Comparison of ENCODE assay signal across 38 mouse cellular contexts in the genomic region with DNA sequence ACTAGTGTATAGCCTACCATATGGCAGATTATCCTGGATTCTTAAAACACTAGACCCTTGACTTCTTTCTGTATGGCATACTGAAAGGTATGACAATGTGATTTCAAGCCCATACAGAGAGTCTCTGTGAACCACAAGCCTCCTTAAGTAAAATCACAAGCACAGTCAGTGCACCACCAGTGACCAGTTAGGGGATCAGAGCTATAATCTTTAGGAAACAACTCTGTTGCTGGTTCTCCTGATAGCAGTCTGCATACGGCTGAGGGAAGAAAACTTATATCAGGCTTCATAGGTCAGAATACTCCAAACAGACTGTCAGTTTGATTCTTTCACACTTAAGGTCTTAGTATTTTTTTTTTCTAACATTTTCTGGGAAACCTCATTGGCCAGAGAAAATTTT. TPM values are rescaled to one million over a fixed set of nuclear protein-coding genes. Genes with fewer than 3 reads are reported as not detected.
"Had no signal": no experiment of that assay in that cellular context is flagged by ENCODE, and none has a peak within 500 bp of the region (broad histone marks: within the 10 kb centered on the region; RNA-seq: fewer than 3 reads in every experiment).

No protein-coding gene starts in this region.

- H3K9me3 ChIP-seq: embryonic facial prominence, embryonic 10.5 days; embryonic facial prominence, embryonic 12.5 days; embryonic facial prominence, embryonic 13.5 days; embryonic facial prominence, embryonic 15.5 days; forebrain, embryonic 10.5 days; forebrain, embryonic 12.5 days; forebrain, embryonic 13.5 days; forebrain, embryonic 15.5 days had no signal

- H3K9ac ChIP-seq: embryonic facial prominence, embryonic 12.5 days; embryonic facial prominence, embryonic 13.5 days; embryonic facial prominence, embryonic 15.5 days; forebrain, embryonic 12.5 days; forebrain, embryonic 13.5 days; forebrain, embryonic 15.5 days; forebrain, postnatal 0 days had no signal

- H3K27me3 ChIP-seq: embryonic facial prominence, embryonic 12.5 days; embryonic facial prominence, embryonic 13.5 days; embryonic facial prominence, embryonic 15.5 days; forebrain, embryonic 12.5 days; forebrain, embryonic 13.5 days; forebrain, embryonic 15.5 days had no signal

- H3K36me3 ChIP-seq: embryonic facial prominence, embryonic 10.5 days; embryonic facial prominence, embryonic 12.5 days; embryonic facial prominence, embryonic 13.5 days; embryonic facial prominence, embryonic 15.5 days; forebrain, embryonic 10.5 days; forebrain, embryonic 12.5 days; forebrain, embryonic 15.5 days had no signal

- ATAC-seq: forebrain, embryonic 13.5 days; forebrain, embryonic 14.5 days; forebrain, embryonic 15.5 days; forebrain, embryonic 16.5 days; forebrain, postnatal 0 days had no signal

- H3K27ac ChIP-seq: embryonic facial prominence, embryonic 10.5 days; embryonic facial prominence, embryonic 12.5 days; embryonic facial prominence, embryonic 13.5 days; embryonic facial prominence, embryonic 15.5 days; forebrain, embryonic 10.5 days; forebrain, embryonic 12.5 days; forebrain, embryonic 13.5 days; forebrain, embryonic 15.5 days; gastrocnemius, adult 2 months; heart, adult 2 months had no signal

- H3K4me1 ChIP-seq: embryonic facial prominence, embryonic 10.5 days; embryonic facial prominence, embryonic 12.5 days; embryonic facial prominence, embryonic 13.5 days; embryonic facial prominence, embryonic 15.5 days; forebrain, embryonic 10.5 days; forebrain, embryonic 12.5 days; forebrain, embryonic 13.5 days; forebrain, embryonic 15.5 days had no signal

- H3K4me3 ChIP-seq: embryonic facial prominence, embryonic 10.5 days; embryonic facial prominence, embryonic 12.5 days; embryonic facial prominence, embryonic 13.5 days; embryonic facial prominence, embryonic 15.5 days; erythroblast, embryonic 14.5 days; forebrain, embryonic 10.5 days; forebrain, embryonic 12.5 days; forebrain, embryonic 13.5 days; forebrain, embryonic 15.5 days; gastrocnemius, adult 2 months; heart, adult 2 months had no signal

- H3K4me2 ChIP-seq: embryonic facial prominence, embryonic 12.5 days; embryonic facial prominence, embryonic 13.5 days; embryonic facial prominence, embryonic 15.5 days; forebrain, embryonic 12.5 days; forebrain, embryonic 13.5 days; forebrain, embryonic 15.5 days had no signal

- DNase-seq: cerebellum, adult 8-10 months; cerebellum, adult 9-10 months; cerebellum, adult 9-11 months; cerebellum, postnatal 10 days; cerebellum, postnatal 14 days; cerebellum, postnatal 25 days; cerebellum, postnatal 36 days; embryo, embryonic 11 days; forebrain, postnatal 0 days; gastrocnemius, adult 2 months; gastrocnemius, postnatal 10 days; gastrocnemius, postnatal 14 days; gastrocnemius, postnatal 25 days; gastrocnemius, postnatal 36 days; heart, adult 11 months; heart, adult 18-20 months; heart, adult 2 months had no signal

RNA-seq across cellular contexts. Expression of a gene that starts 22.1 kb away (rescaled TPM):
- total RNA-seq: forebrain, postnatal 0 days; gastrocnemius, adult 18-20 months; gastrocnemius, adult 2 months; gastrocnemius, adult 8-10 months; gastrocnemius, postnatal 10 days; gastrocnemius, postnatal 14 days; gastrocnemius, postnatal 25 days; gastrocnemius, postnatal 36 days; gastrocnemius, postnatal 4 days; granulocyte monocyte progenitor cell, adult 5-6 weeks; heart, adult 18-20 months; heart, adult 2 months; heart, adult 8-10 months had no signal
- polyA plus RNA-seq: cortical plate, adult 2 months; embryonic facial prominence, embryonic 10.5 days; embryonic facial prominence, embryonic 11.5 days; embryonic facial prominence, embryonic 12.5 days; embryonic facial prominence, embryonic 13.5 days; embryonic facial prominence, embryonic 14.5 days; embryonic facial prominence, embryonic 15.5 days; erythroblast, embryonic 14.5 days; forebrain, embryonic 10.5 days; forebrain, embryonic 11.5 days; forebrain, embryonic 12.5 days; forebrain, embryonic 13.5 days; forebrain, embryonic 14.5 days; forebrain, embryonic 15.5 days; forebrain, embryonic 16.5 days; forebrain, postnatal 0 days; frontal cortex, adult 2 months; heart, adult 2 months had no signal

RNA-seq across cellular contexts. Expression of a gene that starts 22.3 kb away (rescaled TPM):
- total RNA-seq: forebrain, postnatal 0 days; gastrocnemius, adult 18-20 months; gastrocnemius, adult 2 months; gastrocnemius, adult 8-10 months; gastrocnemius, postnatal 10 days; gastrocnemius, postnatal 14 days; gastrocnemius, postnatal 25 days; gastrocnemius, postnatal 36 days; gastrocnemius, postnatal 4 days; granulocyte monocyte progenitor cell, adult 5-6 weeks; heart, adult 18-20 months; heart, adult 2 months; heart, adult 8-10 months had no signal
- polyA plus RNA-seq: heart, adult 2 months had no signal

RNA-seq across cellular contexts. Expression of a gene that starts 25.7 kb away (rescaled TPM):
- total RNA-seq: forebrain, postnatal 0 days; gastrocnemius, adult 18-20 months; gastrocnemius, adult 2 months; gastrocnemius, adult 8-10 months; gastrocnemius, postnatal 10 days; gastrocnemius, postnatal 14 days; gastrocnemius, postnatal 25 days; gastrocnemius, postnatal 36 days; gastrocnemius, postnatal 4 days; granulocyte monocyte progenitor cell, adult 5-6 weeks; heart, adult 18-20 months; heart, adult 2 months; heart, adult 8-10 months had no signal
- polyA plus RNA-seq: cortical plate, adult 2 months; embryonic facial prominence, embryonic 10.5 days; embryonic facial prominence, embryonic 11.5 days; embryonic facial prominence, embryonic 12.5 days; embryonic facial prominence, embryonic 13.5 days; embryonic facial prominence, embryonic 14.5 days; embryonic facial prominence, embryonic 15.5 days; erythroblast, embryonic 14.5 days; forebrain, embryonic 10.5 days; forebrain, embryonic 11.5 days; forebrain, embryonic 12.5 days; forebrain, embryonic 13.5 days; forebrain, embryonic 14.5 days; forebrain, embryonic 15.5 days; forebrain, embryonic 16.5 days; forebrain, postnatal 0 days; frontal cortex, adult 2 months had no signal

RNA-seq across cellular contexts. Expression of a gene that starts 45.7 kb away (rescaled TPM):
- total RNA-seq: forebrain, postnatal 0 days; gastrocnemius, adult 18-20 months; gastrocnemius, adult 2 months; gastrocnemius, adult 8-10 months; gastrocnemius, postnatal 14 days; gastrocnemius, postnatal 25 days; gastrocnemius, postnatal 36 days; heart, adult 18-20 months had no signal
- polyA plus RNA-seq: cortical plate, adult 2 months; forebrain, postnatal 0 days had no signal
